Mouse (Mus musculus) heart, postnatal 0 days (tissue): ENCODE data around the gene Epb41l4b. TPM values are rescaled to one million over a fixed set of nuclear protein-coding genes. Genes with fewer than 3 reads are reported as not detected.
A peak's percentile ranks its signal among the peaks of the same experiment; 100 is the strongest.

Experiments used
- ATAC-seq: fragments of 200-750 bp; cut with Nextera tagmentation; 2 replicates; pipeline ENCODE4 v1.8.0; 2017; ENCODE audit warnings: low read depth, moderate number of reproducible peaks, moderate library complexity; ENCODE audit not compliant: insufficient read depth
- DNase-seq: peaks from one replicate; pipeline ENCODE4 v3.0.0-alpha.2; 2016; ENCODE audit warnings: low spot score
- H3K27ac ChIP-seq: fragments of 300-500 bp; sonication (generic); 2 replicates; pipeline ENCODE4 v1.5.1; 2014; ENCODE audit warnings: low read depth, mild to moderate bottlenecking
- H3K27me3 ChIP-seq: fragments of 300-500 bp; sonication (generic); 2 replicates; pipeline ENCODE4 v1.6.1; 2014; ENCODE audit warnings: low read length, mixed read lengths; ENCODE audit not compliant: control insufficient read depth, insufficient read depth
- H3K36me3 ChIP-seq: fragments of 300-500 bp; sonication (generic); replicated peaks from 2 replicates; pipeline ENCODE4 v1.6.1; 2014; ENCODE audit warnings: low read length, mixed read lengths; ENCODE audit not compliant: control insufficient read depth, insufficient read depth
- H3K4me1 ChIP-seq: fragments of 300-500 bp; sonication (generic); 2 replicates; pipeline ENCODE4 v1.6.1; 2014; ENCODE audit warnings: antibody characterized with exemption; ENCODE audit not compliant: control insufficient read depth, insufficient read depth
- H3K4me2 ChIP-seq: fragments of 300-500 bp; sonication (generic); 2 replicates; pipeline ENCODE4 v1.6.1; 2014; ENCODE audit warnings: low read depth, mild to moderate bottlenecking, low read length, moderate library complexity
- H3K4me3 ChIP-seq: fragments of 300-500 bp; sonication (generic); 2 replicates; pipeline ENCODE4 v1.5.1; 2014; ENCODE audit warnings: low read depth, low read length
- H3K9ac ChIP-seq: fragments of 300-500 bp; sonication (generic); replicated peaks from 2 replicates; pipeline ENCODE4 v1.6.1; 2014; ENCODE audit warnings: low read depth, low read length, mixed read lengths
- H3K9me3 ChIP-seq: fragments of 300-500 bp; sonication (generic); replicated peaks from 2 replicates; pipeline ENCODE4 v1.6.1; 2016; ENCODE audit warnings: low read length; ENCODE audit not compliant: control insufficient read depth
- CTCF ChIP-seq: IDR thresholded peaks from 2 replicates; pipeline ENCODE4 v1.5.1; 2016; ENCODE audit warnings: antibody characterized with exemption, control low read depth, low read depth
- EP300 ChIP-seq: IDR thresholded peaks from 2 replicates; pipeline ENCODE4 v1.6.1; 2016; ENCODE audit warnings: antibody characterized with exemption, low read depth
- WGBS: fragments of 180-500 bp; shearing (Covaris S2); extraction: QIAGEN DNeasy Blood & Tissue Kit; methylation state at CpG from one replicate; pipeline ENCODE4 v1.1.7; 2014; 5-methylcytosine and 5-hydroxymethylcytosine counted together
- polyA plus RNA-seq: library from polyadenylated mRNA; unstranded; fragments of >200 nt; fragmentation: Nextera tagmentation; extraction: Ambion mirVana; gene quantifications from 2 replicates; pipeline ENCODE4 v1.2.1, GENCODE M21; 2015
- total RNA-seq: library from RNA; depleted of rRNA; stranded (reverse); fragments of >200 nt; gene quantifications from 2 replicates; pipeline ENCODE4 v1.2.3, GENCODE M21; 2014; ENCODE audit warnings: low replicate concordance

Epb41l4b gene
- total and polyA plus RNA-seq, 2 experiments from 2014 or later, result 0.19 to 0.37 TPM

- Histone ChIP-seq H3K9me3 (no peaks in the 10 kb centered on the region), H3K27me3 (peaks cover 32% of the 10 kb centered on the region), H3K4me3 (peak overlapping the region; percentile 54), H3K9ac (peak overlapping the region; percentile 37), H3K27ac (no peak overlapping the region), H3K4me2 (peak overlapping the region; percentile 91), H3K36me3 (no peaks in the 10 kb centered on the region), H3K4me1 (no peaks in the 10 kb centered on the region)
- ATAC-seq, result no peak
- WGBS, result 6% methylated on average over 44 of the region's 45 CpGs
- TF ChIP-seq EP300 (no peak), CTCF (no peak)
- no peak for DNase-seq
Observed at GRCm38 (mm10) chr4:56989431-56990214, 153.6 kb downstream of the Epb41l4b start.

- Histone ChIP-seq H3K27me3 (no peaks in the 10 kb centered on the region), H3K9me3 (no peaks in the 10 kb centered on the region), H3K36me3 (no peaks in the 10 kb centered on the region), H3K4me3 (no peak overlapping the region), H3K27ac (no peak overlapping the region), H3K4me1 (peaks cover 16% of the 10 kb centered on the region), H3K9ac (no peak overlapping the region), H3K4me2 (no peak overlapping the region)
- no peak for ATAC-seq
- no peak for TF ChIP-seq CTCF
- TF ChIP-seq EP300, result no peak
- DNase-seq, result no peak
- WGBS, result 40% methylated on average over 7 of the region's 7 CpGs
Observed at GRCm38 (mm10) chr4:56965586-56966179, 177.6 kb downstream of the Epb41l4b start.

- Histone ChIP-seq H3K4me1 (peaks cover 16% of the 10 kb centered on the region), H3K27me3 (no peaks in the 10 kb centered on the region), H3K27ac (no peak overlapping the region), H3K4me2 (no peak overlapping the region), H3K4me3 (no peak overlapping the region), H3K36me3 (no peaks in the 10 kb centered on the region), H3K9me3 (no peaks in the 10 kb centered on the region), H3K9ac (no peak overlapping the region)
- ATAC-seq, result no peak
- DNase-seq, result no peak
- WGBS, result 90% methylated on average over 6 of the region's 6 CpGs
- TF ChIP-seq CTCF, result no peak
- TF ChIP-seq EP300, result no peak
Observed at GRCm38 (mm10) chr4:56963687-56964086, 179.6 kb downstream of the Epb41l4b start.

DNA sequence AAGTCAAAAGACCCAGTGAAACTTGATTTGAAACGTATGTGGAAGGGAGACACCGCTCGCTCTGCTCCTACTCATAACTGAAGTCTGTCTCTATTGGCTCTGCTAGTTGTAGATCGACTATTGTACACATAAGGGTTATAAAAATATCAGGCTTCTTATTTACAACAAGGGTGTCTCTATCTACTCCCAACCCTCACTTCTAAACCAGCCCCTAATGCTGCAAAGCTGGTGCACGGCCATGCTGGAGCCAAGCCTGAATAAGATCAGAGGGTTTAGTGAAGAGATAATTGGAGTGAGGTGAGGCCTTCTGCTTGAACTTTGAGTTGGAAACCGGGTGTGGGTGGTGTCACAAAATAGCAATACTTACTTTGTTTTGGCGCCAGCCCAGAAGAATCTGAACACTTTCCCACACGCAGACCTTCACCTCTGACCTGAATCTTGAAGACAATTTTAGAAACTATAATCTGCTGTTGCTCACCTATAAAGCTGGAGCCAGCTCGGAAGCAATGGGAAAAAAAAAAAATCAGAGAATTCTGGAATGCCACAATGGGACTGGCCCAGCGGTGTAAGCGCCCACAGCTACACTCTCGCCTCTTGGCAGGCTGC lies 181.8 kb downstream of the Epb41l4b start:
- no peak for DNase-seq
- 45% methylated on average over 12 of the region's 12 CpGs for WGBS

DNA sequence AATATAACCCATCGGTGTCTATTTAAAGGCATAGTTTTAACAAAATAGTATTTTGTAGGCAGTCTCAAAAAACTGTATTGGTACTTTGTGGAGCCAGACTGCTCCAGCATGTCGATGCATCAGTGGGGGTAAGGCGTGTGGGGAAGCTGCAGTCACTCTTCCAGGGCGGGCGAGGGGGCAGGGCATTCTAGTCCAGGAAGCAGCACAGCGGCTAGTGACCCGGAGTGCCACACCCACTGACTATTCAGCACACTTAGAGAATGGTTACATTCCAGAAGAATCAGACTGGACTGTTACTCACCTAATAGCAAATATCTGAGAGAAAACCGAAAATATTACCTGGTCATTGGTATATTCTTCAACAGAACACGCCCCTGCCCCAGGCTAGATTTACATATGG lies 185.7 kb downstream of the Epb41l4b start:
- Histone ChIP-seq H3K4me2 (no peak overlapping the region), H3K36me3 (no peaks in the 10 kb centered on the region), H3K9me3 (no peaks in the 10 kb centered on the region), H3K9ac (no peak overlapping the region), H3K4me3 (no peak overlapping the region), H3K27ac (no peak overlapping the region), H3K27me3 (no peaks in the 10 kb centered on the region), H3K4me1 (peaks cover 13% of the 10 kb centered on the region)
- 34% methylated on average over 9 of the region's 9 CpGs for WGBS
- TF ChIP-seq CTCF (no peak), EP300 (no peak)
- no peak; the same call in 1 of the 2 replicates for ATAC-seq
- DNase-seq, result no peak

More for the DNA sequence above, 181.8 kb downstream of the Epb41l4b start:
- H3K4me2 ChIP-seq, result no peak overlapping the region
- H3K9ac ChIP-seq, result no peak overlapping the region
- no peak overlapping the region for H3K4me3 ChIP-seq
- H3K27ac ChIP-seq, result no peak overlapping the region
- no peaks in the 10 kb centered on the region for H3K9me3 ChIP-seq
- no peaks in the 10 kb centered on the region for H3K36me3 ChIP-seq
- no peak for ATAC-seq
- TF ChIP-seq CTCF (no peak), EP300 (no peak)
- H3K27me3 ChIP-seq, result no peaks in the 10 kb centered on the region
- H3K4me1 ChIP-seq, result peaks cover 21% of the 10 kb centered on the region
